Mouse (Mus musculus): ENCODE results near the gene Aldh6a1. TPM values are rescaled to one million over a fixed set of nuclear protein-coding genes. Genes with fewer than 3 reads are reported as not detected.

Aldh6a1 gene
- 32.5 and 35.0 TPM in 2 replicates for polyA plus RNA-seq (2016; fragmentation: Nextera tagmentation; extraction: Ambion mirVana)

- Histone ChIP-seq H3K9ac (replicated peaks) (peak within 1 kb of the TSS; percentile 65), H3K4me2 (peak within 1 kb of the TSS; percentile 96), H3K9me3 (no peaks in the 10 kb centered on the region), H3K4me1 (replicated peaks) (peaks cover 12% of the 10 kb centered on the region), H3K27ac (peak within 1 kb of the TSS; percentile 68; the same call in 1 of the 2 replicates), H3K27me3 (0 out of 2 replicates have a peak, but pooled peaks cover 5% of the 10 kb centered on the region), H3K4me3 (replicated peaks) (peak within 1 kb of the TSS; percentile 65), H3K36me3 (no peaks in the 10 kb centered on the region)
- under 1% methylated on average over 48 of the region's 49 CpGs for WGBS
- ATAC-seq (ENCODE audit: insufficient number of reproducible peaks, insufficient read depth, low FRiP score, low TSS enrichment, low read depth) = peak; percentile 99
These were observed at the start of gene Aldh6a1, which contains the start of gene Lin52 for GRCm38 (mm10) chr12:84450718-84451646. TSS of gene Aldh6a1 (minus strand) at chr12:84451004. TSS of gene Lin52 (plus strand) at chr12:84451422.

GRCm38 (mm10) chr12:84496795-84497194 lies 46.0 kb upstream of the Aldh6a1 start:
- H3K27ac ChIP-seq = no peak overlapping the region
- 95% methylated on average over 1 of the region's 1 CpGs for WGBS
- H3K4me3 ChIP-seq (replicated peaks) = no peak overlapping the region
- no peaks in the 10 kb centered on the region for H3K9me3 ChIP-seq
- H3K4me1 ChIP-seq (replicated peaks) = no peaks in the 10 kb centered on the region
- no peak overlapping the region for H3K9ac ChIP-seq (replicated peaks)
- no peaks in the 10 kb centered on the region for H3K27me3 ChIP-seq
- no peaks in the 10 kb centered on the region for H3K36me3 ChIP-seq
- ATAC-seq (ENCODE audit: insufficient number of reproducible peaks, insufficient read depth, low FRiP score, low TSS enrichment, low read depth) = no peak
- H3K4me2 ChIP-seq = no peak overlapping the region

GRCm38 (mm10) chr12:84487324-84488056 lies 36.7 kb upstream of the Aldh6a1 start:
- Histone ChIP-seq H3K4me2 (no peak overlapping the region), H3K27ac (no peak overlapping the region), H3K4me1 (replicated peaks) (peaks cover 10% of the 10 kb centered on the region), H3K27me3 (no peaks in the 10 kb centered on the region), H3K9ac (replicated peaks) (no peak overlapping the region), H3K4me3 (replicated peaks) (no peak overlapping the region), H3K36me3 (no peaks in the 10 kb centered on the region), H3K9me3 (no peaks in the 10 kb centered on the region)
- 17% methylated on average over 8 of the region's 8 CpGs for WGBS
- no peak for ATAC-seq (ENCODE audit: insufficient number of reproducible peaks, insufficient read depth, low FRiP score, low TSS enrichment, low read depth)

- ATAC-seq (ENCODE audit: insufficient number of reproducible peaks, insufficient read depth, low FRiP score, low TSS enrichment, low read depth) = no peak
- Histone ChIP-seq H3K4me2 (no peak overlapping the region), H3K9me3 (no peaks in the 10 kb centered on the region), H3K36me3 (0 out of 2 replicates have a peak, but pooled peaks cover 9% of the 10 kb centered on the region), H3K4me3 (replicated peaks) (no peak overlapping the region), H3K27me3 (no peaks in the 10 kb centered on the region), H3K27ac (no peak overlapping the region), H3K4me1 (replicated peaks) (peaks cover 9% of the 10 kb centered on the region), H3K9ac (replicated peaks) (no peak overlapping the region)
- 49% methylated on average over 14 of the region's 14 CpGs for WGBS
These were observed 32.2 kb upstream of the Aldh6a1 start for GRCm38 (mm10) chr12:84482778-84483585.

DNA sequence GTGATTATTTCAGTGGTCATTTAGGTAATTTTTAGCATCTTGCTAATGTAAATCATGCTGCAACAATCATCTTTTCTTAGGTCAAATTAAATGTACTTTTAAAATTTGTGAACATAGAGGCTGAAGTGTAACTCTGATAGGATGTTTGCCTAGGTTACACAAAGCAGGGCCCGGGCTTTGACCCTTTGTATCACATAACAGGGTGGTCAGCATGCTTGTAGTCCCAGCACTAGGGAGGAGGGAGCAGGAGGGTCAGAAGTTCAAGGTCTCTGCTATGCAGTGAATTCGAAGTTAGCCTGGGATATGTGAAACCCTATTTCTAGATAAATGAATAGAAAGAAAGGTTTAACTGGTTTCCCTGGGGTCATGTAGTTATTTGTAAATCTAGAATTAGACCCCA lies 30.4 kb upstream of the Aldh6a1 start:
- ATAC-seq (ENCODE audit: insufficient number of reproducible peaks, insufficient read depth, low FRiP score, low TSS enrichment, low read depth) = no peak
- WGBS = 74% methylated on average over 2 of the region's 2 CpGs
- H3K9me3 ChIP-seq = no peaks in the 10 kb centered on the region

GRCm38 (mm10) chr12:84478937-84479336 lies 28.1 kb upstream of the Aldh6a1 start:
- H3K27ac ChIP-seq = no peak overlapping the region
- H3K9me3 ChIP-seq = no peaks in the 10 kb centered on the region
- 91% methylated on average over 7 of the region's 7 CpGs for WGBS
- 0 out of 2 replicates have a peak, but pooled peaks cover 11% of the 10 kb centered on the region for H3K36me3 ChIP-seq
- H3K27me3 ChIP-seq = no peaks in the 10 kb centered on the region
- no peak overlapping the region for H3K4me3 ChIP-seq (replicated peaks)
- no peak overlapping the region for H3K9ac ChIP-seq (replicated peaks)
- no peak overlapping the region for H3K4me2 ChIP-seq
- H3K4me1 ChIP-seq (replicated peaks) = no peaks in the 10 kb centered on the region
- no peak for ATAC-seq (ENCODE audit: insufficient number of reproducible peaks, insufficient read depth, low FRiP score, low TSS enrichment, low read depth)

More for the DNA sequence above, 30.4 kb upstream of the Aldh6a1 start:
- 0 out of 2 replicates have a peak, but pooled peaks cover 9% of the 10 kb centered on the region for H3K36me3 ChIP-seq
- no peak overlapping the region for H3K4me3 ChIP-seq (replicated peaks)
- H3K9ac ChIP-seq (replicated peaks) = no peak overlapping the region
- H3K27me3 ChIP-seq = no peaks in the 10 kb centered on the region
- no peaks in the 10 kb centered on the region for H3K4me1 ChIP-seq (replicated peaks)
- H3K27ac ChIP-seq = no peak overlapping the region
- no peak overlapping the region for H3K4me2 ChIP-seq

DNA sequence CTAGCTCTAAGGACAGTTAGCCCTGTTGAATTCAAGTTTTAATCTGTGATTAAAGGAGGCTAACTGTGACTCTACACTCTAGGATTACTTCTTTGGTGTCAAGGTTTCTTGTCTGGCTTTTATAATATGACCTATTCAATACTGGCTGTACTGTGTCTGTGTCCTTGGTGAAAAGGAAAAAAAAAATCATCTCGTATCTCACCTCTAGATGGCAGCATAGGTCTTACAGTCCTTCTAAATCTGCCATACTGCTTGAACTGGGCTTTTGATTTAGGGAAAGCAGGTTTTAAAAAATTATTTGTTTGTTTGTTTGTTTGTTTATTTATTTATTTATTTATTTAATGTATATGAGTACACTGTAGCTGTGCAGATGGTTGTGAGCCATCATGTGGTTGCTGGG lies 17.9 kb upstream of the Aldh6a1 start:
- ATAC-seq (ENCODE audit: insufficient number of reproducible peaks, insufficient read depth, low FRiP score, low TSS enrichment, low read depth) = no peak
- Histone ChIP-seq H3K4me2 (no peak overlapping the region), H3K27me3 (no peaks in the 10 kb centered on the region), H3K36me3 (peaks cover 43% of the 10 kb centered on the region), H3K27ac (no peak overlapping the region), H3K9ac (replicated peaks) (no peak overlapping the region), H3K4me3 (replicated peaks) (no peak overlapping the region), H3K4me1 (replicated peaks) (no peaks in the 10 kb centered on the region), H3K9me3 (no peaks in the 10 kb centered on the region)
- WGBS = 0% methylated on average over 1 of the region's 1 CpGs

- Histone ChIP-seq H3K4me2 (no peak overlapping the region), H3K36me3 (peaks cover 67% of the 10 kb centered on the region), H3K4me3 (replicated peaks) (no peak overlapping the region), H3K9ac (replicated peaks) (no peak overlapping the region), H3K4me1 (replicated peaks) (no peaks in the 10 kb centered on the region), H3K9me3 (no peaks in the 10 kb centered on the region), H3K27me3 (no peaks in the 10 kb centered on the region), H3K27ac (no peak overlapping the region)
- ATAC-seq (ENCODE audit: insufficient number of reproducible peaks, insufficient read depth, low FRiP score, low TSS enrichment, low read depth) = no peak
- 87% methylated on average over 3 of the region's 3 CpGs for WGBS
These were observed 12.1 kb upstream of the Aldh6a1 start for GRCm38 (mm10) chr12:84462856-84463255.

DNA sequence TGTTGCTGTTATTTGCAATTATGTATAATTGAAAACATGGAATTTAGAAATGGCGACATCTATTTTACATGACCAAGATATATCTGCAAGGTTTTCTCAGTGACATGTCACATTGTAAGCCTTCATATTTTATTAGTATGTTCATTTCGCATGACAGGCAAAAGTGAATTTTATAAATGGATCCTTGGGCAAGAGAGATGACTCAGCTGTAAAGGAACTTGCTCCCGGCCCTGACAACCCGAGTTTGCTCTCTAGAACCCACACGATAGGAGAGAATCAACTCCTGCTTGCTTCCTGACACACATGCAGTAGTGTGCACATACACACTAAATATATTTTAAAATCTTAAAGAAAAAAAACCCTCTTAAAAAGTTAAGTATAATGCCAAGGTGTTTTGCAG lies 10.6 kb upstream of the Aldh6a1 start:
- Histone ChIP-seq H3K9me3 (no peaks in the 10 kb centered on the region), H3K36me3 (peaks cover 75% of the 10 kb centered on the region), H3K27me3 (no peaks in the 10 kb centered on the region), H3K4me2 (no peak overlapping the region), H3K9ac (replicated peaks) (no peak overlapping the region), H3K4me3 (replicated peaks) (no peak overlapping the region), H3K4me1 (replicated peaks) (no peaks in the 10 kb centered on the region), H3K27ac (no peak overlapping the region)
- 91% methylated on average over 5 of the region's 5 CpGs for WGBS
- ATAC-seq (ENCODE audit: insufficient number of reproducible peaks, insufficient read depth, low FRiP score, low TSS enrichment, low read depth) = no peak

GRCm38 (mm10) chr12:84459845-84460244 lies 9.0 kb upstream of the Aldh6a1 start:
- no peaks in the 10 kb centered on the region for H3K4me1 ChIP-seq (replicated peaks)
- no peak overlapping the region for H3K9ac ChIP-seq (replicated peaks)
- H3K27me3 ChIP-seq = no peaks in the 10 kb centered on the region
- no peaks in the 10 kb centered on the region for H3K9me3 ChIP-seq
- no peak overlapping the region for H3K4me3 ChIP-seq (replicated peaks)
- H3K27ac ChIP-seq = no peak overlapping the region
- H3K36me3 ChIP-seq = peaks cover 73% of the 10 kb centered on the region
- no peak for ATAC-seq (ENCODE audit: insufficient number of reproducible peaks, insufficient read depth, low FRiP score, low TSS enrichment, low read depth)
- no peak overlapping the region for H3K4me2 ChIP-seq
- WGBS = 89% methylated on average over 1 of the region's 1 CpGs

Measured in limb, embryonic 12.5 days (tissue).